Mouse (Mus musculus) heart, embryonic 11.5 days (tissue): ENCODE measurements around the gene Cog7. TPM values are rescaled to one million over a fixed set of nuclear protein-coding genes. Genes with fewer than 3 reads are reported as not detected.

ENCODE experiments used
- ATAC-seq: fragments of 200-750 bp; cut with Nextera tagmentation; replicated peaks from 2 replicates; pipeline ENCODE4 v1.8.0; 2017; ENCODE audit warnings: moderate library complexity; ENCODE audit not compliant: insufficient number of reproducible peaks, low FRiP score, low TSS enrichment
- H3K27ac ChIP-seq: fragments of 300-500 bp; sonication (generic); 2 replicates; pipeline ENCODE4 v1.5.1; 2014; ENCODE audit warnings: mild to moderate bottlenecking, low read depth, low read length
- H3K27me3 ChIP-seq: fragments of 300-500 bp; sonication (generic); 2 replicates; pipeline ENCODE4 v1.6.1; 2014; ENCODE audit warnings: mild to moderate bottlenecking, low read length, mixed read lengths; ENCODE audit not compliant: control insufficient read depth, insufficient read depth
- H3K36me3 ChIP-seq: fragments of 300-500 bp; sonication (generic); 2 replicates; pipeline ENCODE4 v1.6.1; 2014; ENCODE audit warnings: mild to moderate bottlenecking, low read length, moderate library complexity, mixed read lengths; ENCODE audit not compliant: control insufficient read depth, insufficient read depth
- H3K4me1 ChIP-seq: fragments of 300-500 bp; sonication (generic); 2 replicates; pipeline ENCODE4 v1.6.1; 2014; ENCODE audit warnings: low read length; ENCODE audit not compliant: control insufficient read depth, insufficient read depth
- H3K4me2 ChIP-seq: fragments of 300-500 bp; sonication (generic); 2 replicates; pipeline ENCODE4 v1.6.1; 2014; ENCODE audit warnings: mild to moderate bottlenecking, moderate library complexity
- H3K4me3 ChIP-seq: fragments of 300-500 bp; sonication (generic); 2 replicates; pipeline ENCODE4 v1.5.1; 2014; ENCODE audit warnings: low read depth, low read length
- H3K9ac ChIP-seq: fragments of 300-500 bp; sonication (generic); 2 replicates; pipeline ENCODE4 v1.6.1; 2014; ENCODE audit warnings: mild to moderate bottlenecking, low read depth, low read length, moderate library complexity
- H3K9me3 ChIP-seq: fragments of 300-500 bp; sonication (generic); replicated peaks from 2 replicates; pipeline ENCODE4 v1.6.1; 2016; ENCODE audit warnings: low read length; ENCODE audit not compliant: control insufficient read depth
- WGBS: fragments of 180-500 bp; shearing (Covaris S2); extraction: QIAGEN DNeasy Blood & Tissue Kit; methylation state at CpG from one replicate; pipeline ENCODE4 v1.1.7; 2014; ENCODE audit not compliant: insufficient replicate concordance; 5-methylcytosine and 5-hydroxymethylcytosine counted together
- polyA plus RNA-seq: library from polyadenylated mRNA; unstranded; fragments of >200 nt; fragmentation: Nextera tagmentation; extraction: Ambion mirVana; gene quantifications from 2 replicates; pipeline ENCODE4 v1.2.1, GENCODE M21; 2014

Cog7 gene
- polyA plus RNA-seq, 1 experiment from 2014 or later = 17.4 TPM

DNA sequence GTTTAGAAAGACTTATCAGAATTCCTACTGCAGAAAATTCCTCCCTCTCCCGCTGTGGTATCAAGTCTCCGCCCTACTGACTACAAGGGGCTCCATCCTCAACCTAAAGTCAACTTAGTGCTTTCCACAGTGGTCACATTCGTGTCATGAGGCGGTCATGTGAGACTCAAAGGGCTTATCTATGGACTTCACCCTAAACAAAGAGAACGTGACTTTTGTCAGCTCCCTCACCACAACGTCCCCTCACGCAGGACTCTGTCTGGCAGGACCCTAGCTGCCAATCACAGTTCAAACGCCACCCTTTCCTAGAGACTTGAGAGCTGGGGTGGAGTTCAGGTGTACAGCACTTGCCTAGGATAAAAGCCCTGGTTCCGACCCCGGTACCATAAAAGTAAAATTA lies 31.4 kb upstream of the Cog7 start:
- H3K4me1 ChIP-seq = peaks cover 23% of the 10 kb centered on the region
- WGBS = 65% methylated on average over 10 of the region's 10 CpGs
- ATAC-seq = no peak
- no peak overlapping the region for H3K9ac ChIP-seq
- no peak overlapping the region for H3K4me2 ChIP-seq
- H3K9me3 ChIP-seq = no peaks in the 10 kb centered on the region
- no peak overlapping the region for H3K4me3 ChIP-seq
- no peaks in the 10 kb centered on the region for H3K27me3 ChIP-seq
- H3K27ac ChIP-seq = no peak overlapping the region
- peaks cover 22% of the 10 kb centered on the region for H3K36me3 ChIP-seq

DNA sequence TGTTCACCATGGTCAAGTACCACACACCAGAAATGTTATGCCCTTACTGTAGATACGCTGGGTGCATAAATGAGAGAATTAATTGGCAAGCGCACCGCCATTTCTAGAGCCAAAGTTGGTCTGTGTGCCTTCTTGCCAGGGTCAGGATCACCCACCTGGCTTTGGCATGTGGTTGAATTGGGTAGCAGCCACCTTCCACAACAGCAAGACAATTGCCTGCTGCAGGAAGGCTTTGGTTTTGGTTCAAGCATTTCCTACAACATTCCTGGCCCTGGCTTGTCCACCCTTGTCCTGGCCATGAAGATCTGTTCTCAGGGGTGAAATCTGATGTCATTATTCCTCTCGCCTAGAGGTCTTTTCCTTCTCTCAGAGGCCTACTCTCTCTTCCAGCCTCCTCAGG lies 30.9 kb upstream of the Cog7 start:
- Histone ChIP-seq H3K9ac (no peak overlapping the region), H3K9me3 (no peaks in the 10 kb centered on the region), H3K4me2 (no peak overlapping the region), H3K4me1 (peaks cover 23% of the 10 kb centered on the region), H3K4me3 (no peak overlapping the region), H3K36me3 (peaks cover 22% of the 10 kb centered on the region), H3K27ac (no peak overlapping the region), H3K27me3 (no peaks in the 10 kb centered on the region)
- WGBS = 96% methylated on average over 4 of the region's 4 CpGs
- ATAC-seq = no peak

DNA sequence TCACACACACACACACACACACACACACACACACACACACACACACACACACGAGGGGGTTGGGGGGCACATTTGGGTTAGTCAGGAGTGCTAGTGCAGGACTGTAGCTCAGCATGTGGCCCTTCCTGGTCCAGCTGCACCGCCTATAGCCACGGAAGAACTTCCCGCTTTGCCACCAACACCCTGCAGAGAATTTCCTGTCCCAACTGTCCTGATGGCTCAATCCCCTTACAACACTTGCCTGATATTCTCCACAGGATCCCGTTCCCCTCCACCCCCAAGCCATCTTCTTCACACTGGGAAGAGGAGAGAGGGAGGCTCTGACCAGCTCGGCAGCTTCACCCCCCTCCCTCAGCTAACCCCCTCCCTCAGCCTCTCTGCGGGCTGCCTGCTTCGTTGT lies 18.9 kb upstream of the Cog7 start:
- Histone ChIP-seq H3K4me2 (no peak overlapping the region), H3K4me3 (no peak overlapping the region), H3K9me3 (no peaks in the 10 kb centered on the region), H3K36me3 (peaks cover 42% of the 10 kb centered on the region), H3K4me1 (no peaks in the 10 kb centered on the region), H3K27ac (no peak overlapping the region), H3K27me3 (no peaks in the 10 kb centered on the region), H3K9ac (no peak overlapping the region)
- ATAC-seq = no peak
- 63% methylated on average over 8 of the region's 8 CpGs for WGBS

DNA sequence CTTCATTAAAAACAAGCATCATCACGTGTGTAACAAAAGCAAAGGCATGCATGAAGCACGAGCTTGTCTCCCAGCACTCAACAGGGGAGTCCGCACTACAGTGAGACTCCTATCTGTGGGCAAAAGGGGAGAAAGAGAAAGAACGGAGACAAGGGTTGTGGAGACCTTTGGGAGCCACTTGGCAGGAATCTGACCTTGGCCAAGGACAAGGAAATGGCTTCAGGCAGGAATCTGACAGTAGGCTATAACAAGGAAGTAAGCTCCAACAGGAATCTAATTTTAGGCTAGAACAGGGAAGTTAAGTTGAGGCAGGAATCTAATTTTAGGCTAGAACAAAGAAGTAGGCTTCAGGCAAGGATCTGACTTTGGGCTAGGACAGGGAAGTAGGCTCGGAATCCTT lies 14.4 kb upstream of the Cog7 start:
- H3K9me3 ChIP-seq = no peaks in the 10 kb centered on the region
- no peak overlapping the region for H3K4me3 ChIP-seq
- no peaks in the 10 kb centered on the region for H3K4me1 ChIP-seq
- H3K27me3 ChIP-seq = no peaks in the 10 kb centered on the region
- WGBS = 86% methylated on average over 5 of the region's 5 CpGs
- no peak overlapping the region for H3K27ac ChIP-seq
- no peak for ATAC-seq
- peaks cover 52% of the 10 kb centered on the region for H3K36me3 ChIP-seq
- no peak overlapping the region for H3K4me2 ChIP-seq
- H3K9ac ChIP-seq = no peak overlapping the region

DNA sequence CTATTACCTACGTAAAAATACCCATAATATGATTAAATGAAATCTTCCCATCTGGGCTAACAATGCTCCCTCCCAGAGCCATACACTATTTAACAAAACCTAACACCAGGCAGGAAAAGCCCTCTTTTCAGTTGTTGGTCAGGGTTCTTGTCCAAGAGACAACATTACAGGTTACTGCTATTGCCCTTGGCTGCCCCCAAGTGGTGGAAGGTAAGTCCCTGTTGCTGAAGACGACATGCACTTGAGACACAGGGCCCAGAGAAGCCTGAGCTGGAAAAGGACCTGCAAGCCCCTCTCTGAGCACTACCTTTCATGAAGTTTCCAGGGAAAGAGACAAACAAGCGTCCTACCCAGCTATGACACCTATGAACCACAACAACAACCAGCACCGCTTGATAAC lies 6.5 kb downstream of the Cog7 start:
- 0 out of 2 replicates have a peak, but pooled peaks cover 2% of the 10 kb centered on the region for H3K36me3 ChIP-seq
- no peaks in the 10 kb centered on the region for H3K4me1 ChIP-seq
- H3K9me3 ChIP-seq = no peaks in the 10 kb centered on the region
- no peak overlapping the region for H3K27ac ChIP-seq
- no peak overlapping the region for H3K9ac ChIP-seq
- H3K4me3 ChIP-seq = no peak overlapping the region
- ATAC-seq = no peak
- no peak overlapping the region for H3K4me2 ChIP-seq
- WGBS = 54% methylated on average over 4 of the region's 4 CpGs
- H3K27me3 ChIP-seq = no peaks in the 10 kb centered on the region

DNA sequence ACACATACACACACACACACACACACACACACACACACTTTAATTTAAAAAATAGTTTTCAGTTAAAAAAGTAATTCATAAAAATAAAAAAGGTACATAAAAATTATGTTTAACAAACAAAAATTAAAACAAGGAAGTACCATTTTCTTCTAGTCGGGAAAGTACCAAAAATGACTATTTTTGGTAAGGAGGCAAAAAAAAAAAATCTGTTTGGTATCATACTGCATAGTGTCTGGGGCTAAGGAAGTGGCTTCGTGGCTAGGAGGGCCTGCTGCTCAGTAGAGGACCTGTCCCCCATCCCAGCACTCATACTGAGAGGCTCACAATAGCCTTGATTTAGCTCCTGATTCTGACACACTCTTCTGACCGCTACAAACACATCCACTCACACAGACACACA lies 9.8 kb downstream of the Cog7 start:
- H3K36me3 ChIP-seq = 0 out of 2 replicates have a peak, but pooled peaks cover 2% of the 10 kb centered on the region
- no peak overlapping the region for H3K9ac ChIP-seq
- no peaks in the 10 kb centered on the region for H3K9me3 ChIP-seq
- H3K27ac ChIP-seq = no peak overlapping the region
- peaks cover 3% of the 10 kb centered on the region; the same call in 1 of the 2 replicates for H3K4me1 ChIP-seq
- 85% methylated on average over 3 of the region's 3 CpGs for WGBS
- ATAC-seq = no peak
- H3K4me2 ChIP-seq = no peak overlapping the region
- H3K27me3 ChIP-seq = no peaks in the 10 kb centered on the region
- H3K4me3 ChIP-seq = no peak overlapping the region

DNA sequence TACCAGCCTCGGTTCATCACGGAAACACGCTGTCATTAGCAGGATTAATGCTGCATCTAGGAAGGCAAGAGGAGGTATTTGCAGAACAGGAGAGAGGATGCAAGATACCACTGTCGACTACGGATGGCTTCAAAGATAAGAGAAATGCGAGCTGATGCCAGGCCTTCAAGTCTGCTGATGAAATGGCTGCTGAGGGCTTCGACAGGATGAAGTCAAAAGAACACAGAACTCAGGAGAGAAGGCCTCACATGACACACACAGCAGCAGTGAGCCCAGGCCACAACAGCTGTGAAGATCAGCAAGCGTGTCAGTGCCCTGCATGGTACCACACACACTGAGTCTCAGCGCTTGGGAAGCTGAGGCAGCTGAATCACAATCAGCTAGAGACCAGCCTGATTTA lies 11.3 kb downstream of the Cog7 start:
- Histone ChIP-seq H3K27me3 (no peaks in the 10 kb centered on the region), H3K4me2 (no peak overlapping the region), H3K36me3 (0 out of 2 replicates have a peak, but pooled peaks cover 2% of the 10 kb centered on the region), H3K27ac (no peak overlapping the region), H3K4me3 (no peak overlapping the region), H3K4me1 (peaks cover 3% of the 10 kb centered on the region; the same call in 1 of the 2 replicates), H3K9ac (no peak overlapping the region), H3K9me3 (no peaks in the 10 kb centered on the region)
- WGBS = 71% methylated on average over 9 of the region's 9 CpGs
- ATAC-seq = no peak

DNA sequence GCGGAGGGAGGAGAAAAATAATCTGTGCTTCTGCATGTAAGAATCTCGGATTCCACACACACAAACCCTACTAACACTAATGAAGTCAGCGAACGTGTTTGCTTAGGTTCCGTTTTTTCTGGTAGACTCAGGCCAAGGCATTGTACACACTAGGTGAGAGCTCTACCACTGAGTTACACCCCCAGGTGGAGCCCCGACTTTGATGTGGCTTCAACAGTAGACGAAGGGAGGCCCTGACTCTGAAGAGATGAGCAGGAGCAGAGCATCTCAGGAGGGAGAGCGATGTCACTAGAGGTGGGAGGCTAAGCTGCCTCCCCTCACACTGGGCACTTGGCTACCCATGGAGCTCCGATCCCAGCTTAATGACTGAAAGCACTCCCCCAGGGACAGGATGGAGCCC lies 12.7 kb downstream of the Cog7 start:
- 0 out of 2 replicates have a peak, but pooled peaks cover 2% of the 10 kb centered on the region for H3K36me3 ChIP-seq
- no peak overlapping the region for H3K9ac ChIP-seq
- 77% methylated on average over 9 of the region's 9 CpGs for WGBS
- ATAC-seq = no peak
- H3K27me3 ChIP-seq = no peaks in the 10 kb centered on the region
- H3K4me2 ChIP-seq = no peak overlapping the region
- H3K9me3 ChIP-seq = peaks cover 2% of the 10 kb centered on the region; the same call in 1 of the 2 replicates
- peaks cover 3% of the 10 kb centered on the region; the same call in 1 of the 2 replicates for H3K4me1 ChIP-seq
- H3K4me3 ChIP-seq = no peak overlapping the region
- H3K27ac ChIP-seq = no peak overlapping the region

DNA sequence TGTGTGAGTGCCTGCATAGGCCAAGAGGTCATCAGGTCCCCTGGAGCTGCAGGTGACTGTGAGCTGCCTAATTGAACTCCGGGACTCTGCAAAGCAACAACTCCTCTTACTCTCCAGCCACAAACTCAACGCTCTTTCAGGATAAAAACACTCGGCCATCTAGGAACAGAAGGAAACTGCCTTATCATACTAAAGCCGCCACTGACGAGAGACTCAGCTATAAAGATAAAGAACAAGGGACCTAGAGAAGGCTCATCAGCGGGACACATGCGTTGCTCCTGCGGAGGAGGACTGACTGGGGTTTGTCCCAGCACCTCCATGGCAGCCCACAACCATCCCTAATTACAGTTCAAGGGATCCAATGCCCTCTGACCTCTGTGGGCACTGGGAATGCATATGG lies 13.3 kb downstream of the Cog7 start:
- peaks cover 3% of the 10 kb centered on the region; the same call in 1 of the 2 replicates for H3K4me1 ChIP-seq
- no peak overlapping the region for H3K4me3 ChIP-seq
- peaks cover 2% of the 10 kb centered on the region; the same call in 1 of the 2 replicates for H3K9me3 ChIP-seq
- H3K9ac ChIP-seq = no peak overlapping the region
- no peak for ATAC-seq
- H3K27ac ChIP-seq = no peak overlapping the region
- H3K4me2 ChIP-seq = no peak overlapping the region
- WGBS = 22% methylated on average over 8 of the region's 8 CpGs
- 0 out of 2 replicates have a peak, but pooled peaks cover 2% of the 10 kb centered on the region for H3K36me3 ChIP-seq
- no peaks in the 10 kb centered on the region for H3K27me3 ChIP-seq
